Mouse (Mus musculus) ovary, postnatal 10 days (tissue): ENCODE data around the gene Msln.

Experiments
- DNase-seq: peaks from one replicate; pipeline ENCODE4 v3.0.0; 2022; ENCODE audit warnings: low spot score

The Msln gene

GRCm38 (mm10) chr17:25723470-25723869 is 30.7 kb downstream of the Msln start:
- DNase-seq = no peak

- DNase-seq = no peak
These were observed 32.7 kb downstream of the Msln start for GRCm38 (mm10) chr17:25721476-25721875.

DNA sequence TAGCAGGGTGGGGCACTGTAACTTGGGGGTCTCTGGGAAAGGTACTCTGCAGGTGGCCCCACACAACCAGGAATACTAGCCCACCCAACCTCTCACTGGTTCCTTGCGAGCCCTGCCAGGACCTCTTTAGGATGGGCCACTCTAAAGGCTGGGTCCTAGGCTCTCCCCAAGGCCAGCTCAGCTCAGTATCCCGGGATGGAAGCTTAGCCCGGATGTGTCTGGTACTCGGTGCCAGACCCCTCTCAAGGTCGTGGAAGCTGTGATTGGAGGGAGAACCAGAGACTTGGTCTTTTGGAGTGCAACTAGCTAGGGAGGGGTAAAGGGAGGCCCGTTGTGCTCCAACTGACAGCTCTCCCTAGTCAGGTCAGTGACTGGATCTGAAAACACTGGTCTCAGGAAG is 36.5 kb downstream of the Msln start:
- DNase-seq = no peak

DNA sequence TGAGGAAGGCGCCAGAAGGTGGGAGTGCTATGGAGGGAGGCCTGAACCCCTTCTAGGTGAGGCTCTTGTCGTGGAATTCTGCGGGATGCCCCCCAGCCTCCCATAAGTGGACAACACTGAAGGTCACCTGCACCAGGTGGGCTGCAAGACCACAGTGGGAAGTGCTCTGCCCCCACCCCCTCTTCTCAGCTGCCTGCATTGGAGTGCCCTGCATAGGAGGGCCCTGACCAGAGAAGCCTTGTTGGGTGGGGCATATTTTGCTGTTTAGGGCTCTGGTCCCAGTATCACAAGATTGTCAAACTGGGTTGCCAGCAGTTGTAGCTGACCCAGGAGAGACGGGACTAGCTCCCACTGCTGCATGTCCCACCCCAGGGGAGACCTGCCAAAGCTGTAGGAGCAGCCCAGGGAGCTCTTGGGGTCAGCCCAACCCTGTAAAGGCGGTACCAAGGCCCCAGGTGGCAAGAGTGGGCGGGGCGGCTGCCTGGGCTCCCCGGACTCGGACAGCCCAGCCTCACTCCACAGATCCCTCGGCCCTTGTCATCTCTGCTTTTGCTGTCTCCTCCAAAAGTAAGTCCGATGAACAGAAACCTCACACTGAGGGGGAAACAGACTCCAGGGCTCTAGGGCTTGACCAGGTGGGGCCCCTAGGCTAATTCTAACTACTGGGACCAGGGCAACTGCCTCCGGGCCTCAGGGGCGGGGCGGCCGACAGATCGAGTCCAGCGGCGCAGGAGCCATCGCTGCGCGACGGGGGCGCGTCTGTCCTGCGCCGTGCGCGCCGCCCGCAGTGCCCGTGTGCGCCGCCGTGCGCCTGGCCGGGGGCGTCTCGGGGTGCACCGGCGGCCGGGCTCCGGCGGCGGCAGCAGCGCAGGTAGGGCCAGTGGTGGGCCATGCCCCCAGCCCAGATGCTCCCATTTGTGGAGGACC is 37.2 kb downstream of the Msln start, which contains the start of gene Gng13:
Gng13 (plus strand) TSS at position 461 of the 927 bp plus-strand sequence.
- no peak for DNase-seq

- DNase-seq = no peak
These were observed 38.0 kb downstream of the Msln start for GRCm38 (mm10) chr17:25716130-25716529.

- DNase-seq = no peak
These were observed 38.6 kb downstream of the Msln start for GRCm38 (mm10) chr17:25715627-25716026.

- DNase-seq = no peak
These were observed 43.0 kb downstream of the Msln start for GRCm38 (mm10) chr17:25711136-25711535.

DNA sequence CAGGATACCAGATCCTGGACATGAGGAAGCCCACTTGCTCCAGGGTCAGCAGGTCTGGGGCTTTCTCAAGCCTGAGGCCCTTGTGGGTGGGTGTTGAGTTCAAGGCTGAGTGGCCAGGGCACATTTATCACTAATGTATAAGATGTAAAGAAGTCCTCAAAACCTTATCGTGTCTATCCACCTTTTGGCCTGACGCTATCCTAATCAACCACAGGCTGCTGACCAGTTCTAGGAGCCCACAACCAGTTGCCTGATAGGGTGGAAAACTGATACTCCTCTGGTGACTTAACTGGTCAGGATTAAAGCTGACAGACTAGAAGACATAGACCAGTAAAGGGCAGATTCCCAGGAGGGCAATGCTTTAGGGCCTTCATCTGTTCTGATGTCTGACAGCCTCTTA is 44.2 kb downstream of the Msln start:
- DNase-seq = no peak

GRCm38 (mm10) chr17:25700863-25701496 is 53.2 kb downstream of the Msln start:
- DNase-seq = no peak
